Mouse (Mus musculus) forebrain, postnatal 0 days (tissue): ENCODE results near the gene B4gat1. TPM values are rescaled to one million over a fixed set of nuclear protein-coding genes. Genes with fewer than 3 reads are reported as not detected.
A peak's percentile ranks its signal among the peaks of the same experiment; 100 is the strongest.

Experiments
- ATAC-seq: fragments of 200-750 bp; cut with Nextera tagmentation; 2 replicates; pipeline ENCODE4 v1.8.0; 2017; ENCODE audit warnings: mild to moderate bottlenecking, moderate library complexity
- DNase-seq: peaks from one replicate; pipeline ENCODE4 v3.0.0-alpha.2; 2015
- H3K27ac ChIP-seq: fragments of 300-500 bp; sonication (generic); 2 replicates; pipeline ENCODE4 v1.5.1; 2014; ENCODE audit warnings: low read depth, mild to moderate bottlenecking, antibody characterized with exemption, low read length, moderate library complexity, mixed read lengths
- H3K27me3 ChIP-seq: fragments of 300-500 bp; sonication (generic); 2 replicates; pipeline ENCODE4 v1.6.1; 2014; ENCODE audit warnings: mild to moderate bottlenecking, low read length, mixed read lengths; ENCODE audit not compliant: insufficient read depth
- H3K36me3 ChIP-seq: fragments of 300-500 bp; sonication (generic); 2 replicates; pipeline ENCODE4 v1.6.1; 2014; ENCODE audit warnings: mild to moderate bottlenecking, moderate library complexity; ENCODE audit not compliant: insufficient read depth
- H3K4me1 ChIP-seq: fragments of 300-500 bp; sonication (generic); 2 replicates; pipeline ENCODE4 v1.6.1; 2014; ENCODE audit warnings: antibody characterized with exemption; ENCODE audit not compliant: insufficient read depth
- H3K4me2 ChIP-seq: fragments of 300-500 bp; sonication (generic); 2 replicates; pipeline ENCODE4 v1.6.1; 2014; ENCODE audit warnings: low read depth, mild to moderate bottlenecking, moderate library complexity
- H3K4me3 ChIP-seq: fragments of 300-500 bp; sonication (generic); 2 replicates; pipeline ENCODE4 v1.5.1; 2014; ENCODE audit warnings: low read depth, low read length, mixed read lengths
- H3K9ac ChIP-seq: fragments of 300-500 bp; sonication (generic); 2 replicates; pipeline ENCODE4 v1.6.1; 2014; ENCODE audit warnings: mild to moderate bottlenecking
- H3K9me3 ChIP-seq: fragments of 300-500 bp; sonication (generic); 2 replicates; pipeline ENCODE4 v1.6.1; 2016; ENCODE audit warnings: low read length
- CTCF ChIP-seq: sonication (generic); IDR thresholded peaks from 2 replicates; pipeline ENCODE4 v1.5.1; 2016; ENCODE audit warnings: antibody characterized with exemption, control low read depth, low read depth
- WGBS: fragments of 180-500 bp; shearing (Covaris S2); extraction: QIAGEN DNeasy Blood & Tissue Kit; methylation state at CpG from one replicate; pipeline ENCODE4 v1.1.7; 2014; 5-methylcytosine and 5-hydroxymethylcytosine counted together
- polyA plus RNA-seq: library from polyadenylated mRNA; unstranded; fragments of >200 nt; fragmentation: Nextera tagmentation; extraction: Ambion mirVana; gene quantifications from 2 replicates; pipeline ENCODE4 v1.2.1, GENCODE M21; 2015
- total RNA-seq: library from RNA; depleted of rRNA; stranded (reverse); fragments of >200 nt; gene quantifications from 2 replicates; pipeline ENCODE4 v1.2.3, GENCODE M21; 2014

The B4gat1 gene
- total and polyA plus RNA-seq, 2 experiments from 2014 or later: 111 to 128 TPM

GRCm38 (mm10) chr19:5026111-5026510 lies 12.5 kb upstream of the B4gat1 start:
- DNase-seq (no peak), ATAC-seq (no peak)
- H3K36me3 ChIP-seq: peaks cover 31% of the 10 kb centered on the region
- no peak for TF ChIP-seq CTCF
- H3K9ac ChIP-seq: no peak overlapping the region
- WGBS: 92% methylated on average over 8 of the region's 8 CpGs
- H3K4me1 ChIP-seq: no peaks in the 10 kb centered on the region
- H3K27me3 ChIP-seq: no peaks in the 10 kb centered on the region
- no peaks in the 10 kb centered on the region for H3K9me3 ChIP-seq
- no peak overlapping the region for H3K4me3 ChIP-seq
- H3K4me2 ChIP-seq: no peak overlapping the region
- no peak overlapping the region for H3K27ac ChIP-seq

- H3K36me3 ChIP-seq: peaks cover 41% of the 10 kb centered on the region
- ATAC-seq: no peak
- H3K27me3 ChIP-seq: no peaks in the 10 kb centered on the region
- H3K4me3 ChIP-seq: no peak overlapping the region
- H3K9me3 ChIP-seq: no peaks in the 10 kb centered on the region
- DNase-seq: no peak
- TF ChIP-seq CTCF: no peak
- no peaks in the 10 kb centered on the region for H3K4me1 ChIP-seq
- WGBS: 85% methylated on average over 3 of the region's 3 CpGs
- no peak overlapping the region for H3K27ac ChIP-seq
- no peak overlapping the region for H3K9ac ChIP-seq
- no peak overlapping the region for H3K4me2 ChIP-seq
Observed at GRCm38 (mm10) chr19:5032686-5033085, 5.9 kb upstream of the B4gat1 start.

- Histone ChIP-seq H3K36me3 (peaks cover 5% of the 10 kb centered on the region), H3K4me1 (0 out of 2 replicates have a peak, but pooled peaks cover 11% of the 10 kb centered on the region), H3K4me2 (no peak overlapping the region), H3K4me3 (no peak overlapping the region), H3K9me3 (no peaks in the 10 kb centered on the region), H3K27ac (no peak overlapping the region), H3K27me3 (no peaks in the 10 kb centered on the region), H3K9ac (no peak overlapping the region)
- 79% methylated on average over 4 of the region's 4 CpGs for WGBS
- DNase-seq (no peak), ATAC-seq (no peak)
- TF ChIP-seq CTCF: no peak
Observed at GRCm38 (mm10) chr19:5036577-5036976, 2.0 kb upstream of the B4gat1 start.

- H3K27me3 ChIP-seq: no peaks in the 10 kb centered on the region
- H3K4me3 ChIP-seq: peak overlapping the region; percentile 81
- peak overlapping the region; percentile 93 for H3K4me2 ChIP-seq
- ATAC-seq (peak; percentile 44), DNase-seq (peak; percentile 91)
- no peaks in the 10 kb centered on the region for H3K9me3 ChIP-seq
- peaks cover 5% of the 10 kb centered on the region; the same call in 1 of the 2 replicates for H3K36me3 ChIP-seq
- TF ChIP-seq CTCF: no peak
- peak overlapping the region; percentile 94 for H3K9ac ChIP-seq
- 0 out of 2 replicates have a peak, but pooled peaks cover 15% of the 10 kb centered on the region for H3K4me1 ChIP-seq
- H3K27ac ChIP-seq: peak overlapping the region; percentile 88
- WGBS: 5% methylated on average over 32 of the region's 32 CpGs
Observed at GRCm38 (mm10) chr19:5037678-5038571, 701 bp upstream of the B4gat1 start.

GRCm38 (mm10) chr19:5039301-5040114 lies 882 bp downstream of the B4gat1 start:
- Histone ChIP-seq H3K9ac (peak overlapping the region; percentile 94), H3K9me3 (no peaks in the 10 kb centered on the region), H3K27ac (peak overlapping the region; percentile 88), H3K27me3 (no peaks in the 10 kb centered on the region), H3K36me3 (peaks cover 16% of the 10 kb centered on the region; the same call in 1 of the 2 replicates), H3K4me2 (peak overlapping the region; percentile 93), H3K4me1 (0 out of 2 replicates have a peak, but pooled peaks cover 15% of the 10 kb centered on the region), H3K4me3 (peak overlapping the region; percentile 81)
- no peak for DNase-seq
- 11% methylated on average over 41 of the region's 41 CpGs for WGBS
- ATAC-seq: no peak
- no peak for TF ChIP-seq CTCF

- peak within 1 kb of the TSS; percentile 81 for H3K4me3 ChIP-seq
- H3K27me3 ChIP-seq: no peaks in the 10 kb centered on the region
- peak; percentile 96 for DNase-seq
- peak within 1 kb of the TSS; percentile 76 for H3K9ac ChIP-seq
- H3K36me3 ChIP-seq: peaks cover 21% of the 10 kb centered on the region; the same call in 1 of the 2 replicates
- WGBS: 7% methylated on average over 40 of the region's 40 CpGs
- peak; percentile 76 for ATAC-seq
- H3K4me1 ChIP-seq: 0 out of 2 replicates have a peak, but pooled peaks cover 15% of the 10 kb centered on the region
- TF ChIP-seq CTCF: no peak; the same call in 1 of the 2 replicates
- H3K9me3 ChIP-seq: no peaks in the 10 kb centered on the region
- peak within 1 kb of the TSS; percentile 93 for H3K4me2 ChIP-seq
- H3K27ac ChIP-seq: peak within 1 kb of the TSS; percentile 74
Observed at GRCm38 (mm10) chr19:5040862-5041523, 2.4 kb downstream of the B4gat1 start, which contains the start of gene Brms1. Gene Brms1 (plus strand): TSS chr19:5041354.
